Mouse (Mus musculus) thymus, adult 2 months (tissue): Measurements from ENCODE around the gene Swap70. TPM values are rescaled to one million over a fixed set of nuclear protein-coding genes. Genes with fewer than 3 reads are reported as not detected.

Source experiments
- DNase-seq: peaks from one replicate; pipeline ENCODE4 v3.0.0; 2021
- H3K27ac ChIP-seq: fragments of 200-500 bp; 2 replicates; pipeline ENCODE4 v1.5.1; 2012; ENCODE audit warnings: low read length, control low read depth; ENCODE audit not compliant: control insufficient read depth, insufficient read depth
- H3K27me3 ChIP-seq: fragments of 200-500 bp; 2 replicates; pipeline ENCODE4 v1.6.1; 2012; ENCODE audit warnings: mild to moderate bottlenecking, low read length, moderate library complexity, mixed read lengths; ENCODE audit not compliant: control insufficient read depth, insufficient read depth
- H3K36me3 ChIP-seq: fragments of 200-500 bp; 2 replicates; pipeline ENCODE4 v1.6.1; 2012; ENCODE audit warnings: mild to moderate bottlenecking, low read length, moderate library complexity; ENCODE audit not compliant: control insufficient read depth, insufficient read depth
- H3K4me1 ChIP-seq: fragments of 200-500 bp; replicated peaks from 2 replicates; pipeline ENCODE4 v1.6.1; 2012; ENCODE audit warnings: low read length; ENCODE audit not compliant: control insufficient read depth, insufficient read depth
- H3K4me3 ChIP-seq: fragments of 200-500 bp; 2 replicates; pipeline ENCODE4 v1.5.1; 2012; ENCODE audit warnings: mild to moderate bottlenecking, low read length, control low read depth, moderate library complexity; ENCODE audit not compliant: control insufficient read depth, insufficient read depth
- CTCF ChIP-seq: fragments of 200-500 bp; IDR thresholded peaks from 2 replicates; pipeline ENCODE4 v1.5.1; 2012; ENCODE audit warnings: mild to moderate bottlenecking, control low read depth, low read length, moderate library complexity, borderline replicate concordance; ENCODE audit not compliant: control insufficient read depth, poor library complexity, insufficient read depth; ENCODE audit errors: extremely low read depth
- POLR2A ChIP-seq: fragments of 200-500 bp; IDR thresholded peaks from 2 replicates; pipeline ENCODE4 v1.6.1; 2012; ENCODE audit warnings: mild to moderate bottlenecking, low read length, control low read depth, moderate library complexity; ENCODE audit not compliant: control insufficient read depth, poor library complexity, insufficient read depth; ENCODE audit errors: extremely low read depth
- WGBS: fragments of 180-500 bp; shearing (Covaris S2); methylation state at CpG from one replicate; pipeline ENCODE4 v1.1.7; 2018; 5-methylcytosine and 5-hydroxymethylcytosine counted together
- polyA plus RNA-seq: library from polyadenylated mRNA; depleted of rRNA; stranded (reverse); fragments of >200 nt; gene quantifications from 2 replicates; pipeline ENCODE4 v1.2.3, GENCODE M21; 2012

Gene Swap70
- polyA plus RNA-seq, 1 experiment: 18.3 TPM

DNA sequence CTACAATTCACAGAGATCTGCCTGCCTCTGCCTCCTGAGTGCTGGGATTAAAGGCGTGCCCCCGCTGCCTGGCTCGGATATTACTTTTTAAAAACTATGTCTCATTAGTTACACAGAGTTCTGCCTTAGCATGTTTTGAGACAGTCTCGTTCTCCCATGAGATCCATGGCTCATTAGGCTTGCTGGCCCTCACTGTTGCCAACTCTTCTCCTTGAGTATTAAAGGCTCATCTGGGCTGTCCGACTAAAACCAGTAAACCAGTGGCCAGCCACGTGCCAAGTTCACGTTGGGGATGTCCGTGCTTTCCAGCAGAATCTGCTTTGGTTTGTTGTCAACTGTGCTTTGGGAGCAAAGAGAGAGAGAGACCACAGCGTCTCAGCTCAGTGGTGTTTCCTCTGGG, 25.0 kb downstream of the Swap70 start:
- Histone ChIP-seq H3K27me3 (no peaks in the 10 kb centered on the region), H3K36me3 (no peaks in the 10 kb centered on the region; the same call in 1 of the 2 replicates), H3K4me1 (no peaks in the 10 kb centered on the region), H3K27ac (no peak overlapping the region), H3K4me3 (no peak overlapping the region)
- TF ChIP-seq POLR2A: no peak
- no peak for DNase-seq
- 93% methylated on average over 9 of the region's 9 CpGs for WGBS

DNA sequence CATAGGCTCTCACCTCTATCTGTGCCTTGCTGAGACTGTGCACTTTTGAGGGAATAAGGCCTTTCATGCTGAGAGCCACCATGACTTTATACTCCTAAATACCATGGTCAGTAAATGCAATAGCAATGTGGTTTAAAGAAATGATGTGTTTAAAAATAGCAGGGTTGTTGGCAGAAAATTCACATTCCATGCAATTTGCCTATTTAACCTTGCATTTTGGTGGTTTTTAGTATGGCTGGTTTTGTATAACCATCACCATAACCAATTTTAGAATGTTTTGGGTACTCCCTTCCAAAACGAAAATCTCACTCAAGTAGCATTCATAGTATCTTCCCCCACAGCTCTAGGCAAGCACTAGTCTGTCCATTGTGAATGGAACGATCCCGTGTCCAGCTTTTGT, 26.3 kb downstream of the Swap70 start:
- no peaks in the 10 kb centered on the region for H3K4me1 ChIP-seq
- no peaks in the 10 kb centered on the region; the same call in 1 of the 2 replicates for H3K36me3 ChIP-seq
- 98% methylated on average over 3 of the region's 3 CpGs for WGBS

DNA sequence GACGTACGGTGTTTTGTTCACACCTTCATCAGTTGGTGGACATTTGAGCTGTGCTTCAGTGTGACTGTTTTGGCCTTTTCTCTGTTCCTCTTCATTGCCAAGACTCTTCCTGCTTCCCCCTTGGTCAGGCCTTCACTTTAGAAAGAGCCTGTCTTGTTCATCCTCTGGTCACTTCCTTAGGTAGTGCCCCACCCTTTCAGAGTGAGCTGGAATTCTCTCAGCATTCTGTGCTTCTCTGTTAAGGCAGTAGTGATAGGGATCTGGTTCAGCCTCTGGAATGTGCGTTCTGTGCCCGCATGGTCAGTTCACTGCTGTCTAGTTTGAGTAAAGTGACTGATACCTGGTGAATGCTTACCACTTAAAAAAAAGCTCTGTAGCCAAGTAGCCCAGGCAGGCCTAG, 27.2 kb downstream of the Swap70 start:
- no peaks in the 10 kb centered on the region; the same call in 1 of the 2 replicates for H3K36me3 ChIP-seq
- no peaks in the 10 kb centered on the region; the same call in 1 of the 2 replicates for H3K4me1 ChIP-seq
- DNase-seq: no peak
- no peaks in the 10 kb centered on the region for H3K27me3 ChIP-seq
- WGBS: 96% methylated on average over 4 of the region's 4 CpGs
- no peak overlapping the region for H3K4me3 ChIP-seq
- H3K27ac ChIP-seq: no peak overlapping the region
- TF ChIP-seq POLR2A (no peak), CTCF (no peak)

More for the DNA sequence above, 26.3 kb downstream of the Swap70 start:
- Histone ChIP-seq H3K27ac (no peak overlapping the region), H3K27me3 (no peaks in the 10 kb centered on the region), H3K4me3 (no peak overlapping the region)
- DNase-seq: no peak
- TF ChIP-seq POLR2A: no peak
- TF ChIP-seq CTCF: no peak

DNA sequence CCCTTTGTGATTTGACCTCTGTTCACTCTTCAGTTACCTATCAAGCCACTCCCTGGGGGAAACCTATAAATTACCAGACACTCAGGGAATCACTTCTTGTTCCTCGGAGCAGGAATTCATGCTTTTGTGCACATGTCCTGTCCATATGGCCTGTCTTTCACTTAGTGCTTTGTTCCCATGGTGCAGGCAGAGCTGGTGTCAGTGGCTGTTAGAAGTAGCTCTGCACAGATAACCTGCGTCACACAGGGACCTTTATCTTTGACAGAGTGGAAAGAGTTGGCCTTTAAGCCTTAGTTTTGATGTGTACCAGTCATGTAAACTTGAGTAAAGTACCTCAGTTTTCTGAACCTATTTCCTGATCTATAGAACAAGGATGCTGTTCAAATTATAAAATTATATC, 32.4 kb downstream of the Swap70 start:
- 74% methylated on average over 2 of the region's 2 CpGs for WGBS
- TF ChIP-seq POLR2A: no peak
- no peak for TF ChIP-seq CTCF

GRCm38 (mm10) chr7:110254395-110254794, 32.9 kb downstream of the Swap70 start:
- Histone ChIP-seq H3K27ac (no peak overlapping the region), H3K36me3 (no peaks in the 10 kb centered on the region), H3K4me1 (peaks cover 6% of the 10 kb centered on the region), H3K4me3 (no peak overlapping the region), H3K27me3 (no peaks in the 10 kb centered on the region)
- TF ChIP-seq CTCF (no peak), POLR2A (no peak)
- DNase-seq: no peak
- 66% methylated on average over 5 of the region's 5 CpGs for WGBS

More for the DNA sequence above, 32.4 kb downstream of the Swap70 start:
- Histone ChIP-seq H3K27me3 (no peaks in the 10 kb centered on the region), H3K4me3 (no peak overlapping the region), H3K36me3 (no peaks in the 10 kb centered on the region), H3K27ac (no peak overlapping the region), H3K4me1 (peaks cover 6% of the 10 kb centered on the region)
- no peak for DNase-seq

- Histone ChIP-seq H3K27me3 (no peaks in the 10 kb centered on the region), H3K36me3 (no peaks in the 10 kb centered on the region), H3K27ac (no peak overlapping the region), H3K4me3 (no peak overlapping the region), H3K4me1 (peaks cover 10% of the 10 kb centered on the region)
- DNase-seq: no peak
- no peak for TF ChIP-seq POLR2A
- TF ChIP-seq CTCF: no peak
- WGBS: 25% methylated on average over 2 of the region's 2 CpGs
Measured at GRCm38 (mm10) chr7:110257059-110257458, 35.5 kb downstream of the Swap70 start.
